Mouse (Mus musculus): ENCODE measurements at regions not wholly inside any gene's neighbourhood (a gene's known extent, or its start where the extent isn't known, plus 50 kb on each side); places are given as distances from the start of the nearest gene placed in this dataset.

DNA sequence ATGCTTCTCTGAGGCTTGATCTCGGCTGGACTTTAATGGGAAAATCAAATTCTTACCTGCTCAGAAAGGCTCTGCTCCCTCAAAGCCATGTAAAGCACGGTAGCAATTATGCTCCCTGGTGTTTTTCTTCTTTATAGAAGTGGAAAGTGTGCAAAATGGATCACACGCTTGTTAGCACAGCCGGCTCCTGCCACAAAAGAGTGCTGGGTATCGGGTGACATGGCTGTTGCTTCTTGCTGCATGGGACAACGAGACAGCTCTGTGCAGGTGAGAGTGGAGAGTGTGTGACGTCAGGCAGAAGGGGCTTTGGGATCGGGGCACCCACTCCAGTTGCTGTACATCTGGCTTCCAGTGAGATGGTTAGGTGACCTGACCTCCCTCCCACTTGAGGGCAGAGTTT, 104.9 kb downstream of the Kif26a start:
- TF ChIP-seq CTCF (conservative IDR thresholded peaks at IDR 0.05; ENCODE audit: low read length), result no peak
- TF ChIP-seq POU5F1 (IDR thresholded peaks at IDR 0.05; ENCODE audit: borderline replicate concordance, low read length), result no peak
- TF ChIP-seq NANOG (IDR thresholded peaks at IDR 0.05; ENCODE audit: borderline replicate concordance, low read length), result no peak

Measured in E14TG2a.4 (cell line).